Mouse (Mus musculus) ES-Bruce4 (cell line): Measurements from ENCODE around the gene Rptor. TPM values are rescaled to one million over a fixed set of nuclear protein-coding genes. Genes with fewer than 3 reads are reported as not detected.

Source experiments
- H3K27ac ChIP-seq: 2 replicates; pipeline ENCODE4 v1.5.1; 2012; ENCODE audit warnings: low read length, inconsistent platforms; ENCODE audit not compliant: insufficient read depth
- H3K27me3 ChIP-seq: 2 replicates; pipeline ENCODE4 v1.6.1; 2012; ENCODE audit warnings: mild to moderate bottlenecking, low read length, inconsistent platforms; ENCODE audit not compliant: control insufficient read depth, poor library complexity, insufficient read depth, severe bottlenecking
- H3K36me3 ChIP-seq: 2 replicates; pipeline ENCODE4 v1.6.1; 2012; ENCODE audit warnings: inconsistent platforms, mild to moderate bottlenecking, low read length, moderate library complexity; ENCODE audit not compliant: control insufficient read depth, poor library complexity, insufficient read depth, severe bottlenecking
- H3K4me1 ChIP-seq: one replicate; pipeline ENCODE4 v1.8.1; 2011; ENCODE audit warnings: low read length; ENCODE audit not compliant: control insufficient read depth, insufficient read depth
- H3K4me3 ChIP-seq: 2 replicates; pipeline ENCODE4 v1.5.1; 2011; ENCODE audit warnings: low read depth, mild to moderate bottlenecking, low read length
- H3K9ac ChIP-seq: 2 replicates; pipeline ENCODE4 v1.6.1; 2012; ENCODE audit warnings: low read depth, mild to moderate bottlenecking, inconsistent platforms; ENCODE audit not compliant: poor library complexity, severe bottlenecking
- H3K9me3 ChIP-seq: replicated peaks from 2 replicates; pipeline ENCODE4 v1.6.1; 2012; ENCODE audit warnings: mild to moderate bottlenecking, low read length, inconsistent platforms; ENCODE audit not compliant: control insufficient read depth, poor library complexity, insufficient read depth, severe bottlenecking
- CTCF ChIP-seq: IDR thresholded peaks from one replicate; pipeline ENCODE4 v1.8.1; 2011; ENCODE audit warnings: low read depth, low read length
- EP300 ChIP-seq: IDR thresholded peaks from 2 replicates; pipeline ENCODE4 v1.6.1; 2011; ENCODE audit warnings: low read depth, low read length; ENCODE audit not compliant: insufficient read depth
- POLR2A ChIP-seq: IDR thresholded peaks from one replicate; pipeline ENCODE4 v1.8.1; 2011; ENCODE audit warnings: low read length; ENCODE audit not compliant: insufficient read depth
- polyA plus RNA-seq: library from polyadenylated mRNA; stranded (reverse); fragments of >200 nt; gene quantifications from 2 replicates; pipeline ENCODE4 v1.2.4, GENCODE M21; 2011; ENCODE audit warnings: low read depth; ENCODE audit not compliant: missing spikeins, insufficient read depth, insufficient read length

Gene Rptor
- polyA plus RNA-seq, 1 experiment = 41.5 TPM

- H3K27me3 ChIP-seq = no peaks in the 10 kb centered on the region
- H3K27ac ChIP-seq = no peak overlapping the region
- peaks cover 5% of the 10 kb centered on the region for H3K4me1 ChIP-seq
- H3K9ac ChIP-seq = no peak overlapping the region
- no peaks in the 10 kb centered on the region for H3K36me3 ChIP-seq
- H3K4me3 ChIP-seq = no peak overlapping the region
- H3K9me3 ChIP-seq = no peaks in the 10 kb centered on the region; the same call in 1 of the 2 replicates
- TF ChIP-seq POLR2A (no peak), EP300 (no peak), CTCF (no peak)
Observed at GRCm38 (mm10) chr11:119928023-119928681, 325.4 kb downstream of the Rptor start.

DNA sequence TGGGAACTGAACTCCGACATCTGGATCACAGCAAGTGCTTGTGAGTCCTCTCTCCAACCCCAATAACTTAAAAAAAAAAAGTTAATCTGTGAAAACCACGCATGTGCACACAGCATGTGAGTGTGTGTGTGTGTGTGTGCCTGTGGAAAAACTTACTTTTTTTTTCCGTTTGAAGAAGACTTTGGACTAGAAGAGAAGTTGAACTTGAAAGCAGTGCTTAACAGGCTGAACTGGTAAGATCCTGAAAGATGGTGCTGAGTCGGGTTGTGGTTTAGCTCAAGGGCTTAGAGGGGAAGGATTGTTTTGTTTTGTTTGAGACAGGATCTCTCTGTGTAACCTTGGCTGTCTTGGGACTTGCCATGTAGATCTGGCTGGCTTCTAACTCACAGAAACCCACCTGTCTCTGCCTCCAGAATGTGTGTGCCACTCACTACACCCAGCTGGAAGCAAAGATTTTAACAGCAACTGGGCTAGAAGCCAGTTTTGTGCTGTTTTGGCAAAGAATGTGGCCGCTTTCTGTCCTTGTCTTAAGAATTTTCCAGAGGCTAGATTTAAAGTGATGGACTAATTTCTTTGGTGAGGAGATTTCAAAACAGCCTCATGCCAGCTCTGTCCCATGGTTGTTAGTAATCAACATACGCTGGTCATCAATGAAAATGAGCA lies 327.0 kb downstream of the Rptor start:
- Histone ChIP-seq H3K36me3 (no peaks in the 10 kb centered on the region), H3K9me3 (no peaks in the 10 kb centered on the region; the same call in 1 of the 2 replicates), H3K27me3 (no peaks in the 10 kb centered on the region), H3K27ac (no peak overlapping the region; the same call in 1 of the 2 replicates), H3K4me3 (no peak overlapping the region), H3K4me1 (peaks cover 5% of the 10 kb centered on the region), H3K9ac (no peak overlapping the region)
- TF ChIP-seq POLR2A (no peak), CTCF (no peak), EP300 (no peak)

DNA sequence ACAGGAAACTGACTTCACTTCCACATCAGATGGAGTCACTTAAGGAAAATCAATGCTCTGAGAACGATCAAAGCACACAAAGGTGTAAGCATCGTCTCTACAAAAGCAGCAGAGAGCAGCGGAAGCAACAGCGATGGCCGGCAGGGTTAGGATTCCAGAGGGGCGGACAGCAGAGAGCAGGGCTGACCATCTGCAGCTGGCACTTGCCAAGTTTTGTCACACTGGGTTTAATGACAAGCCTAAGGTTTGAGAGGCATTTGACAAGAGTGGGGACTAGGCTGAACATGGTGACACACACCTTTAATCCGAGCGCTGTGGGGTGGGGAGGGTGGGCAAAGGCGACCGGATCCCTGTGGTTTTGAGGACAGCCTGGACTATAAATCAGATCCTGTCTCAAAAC lies 329.1 kb downstream of the Rptor start:
- no peaks in the 10 kb centered on the region; the same call in 1 of the 2 replicates for H3K9me3 ChIP-seq
- TF ChIP-seq CTCF = no peak
- TF ChIP-seq POLR2A = no peak
- no peak for TF ChIP-seq EP300
- no peaks in the 10 kb centered on the region for H3K27me3 ChIP-seq
- H3K9ac ChIP-seq = no peak overlapping the region
- H3K4me3 ChIP-seq = no peak overlapping the region
- H3K4me1 ChIP-seq = peaks cover 8% of the 10 kb centered on the region
- H3K36me3 ChIP-seq = no peaks in the 10 kb centered on the region
- H3K27ac ChIP-seq = no peak overlapping the region

GRCm38 (mm10) chr11:119933142-119933541 lies 330.4 kb downstream of the Rptor start:
- Histone ChIP-seq H3K4me3 (no peak overlapping the region), H3K36me3 (no peaks in the 10 kb centered on the region), H3K4me1 (peaks cover 5% of the 10 kb centered on the region), H3K27me3 (no peaks in the 10 kb centered on the region), H3K9me3 (no peaks in the 10 kb centered on the region; the same call in 1 of the 2 replicates), H3K27ac (no peak overlapping the region), H3K9ac (no peak overlapping the region)
- TF ChIP-seq EP300 (no peak), CTCF (no peak), POLR2A (no peak)

DNA sequence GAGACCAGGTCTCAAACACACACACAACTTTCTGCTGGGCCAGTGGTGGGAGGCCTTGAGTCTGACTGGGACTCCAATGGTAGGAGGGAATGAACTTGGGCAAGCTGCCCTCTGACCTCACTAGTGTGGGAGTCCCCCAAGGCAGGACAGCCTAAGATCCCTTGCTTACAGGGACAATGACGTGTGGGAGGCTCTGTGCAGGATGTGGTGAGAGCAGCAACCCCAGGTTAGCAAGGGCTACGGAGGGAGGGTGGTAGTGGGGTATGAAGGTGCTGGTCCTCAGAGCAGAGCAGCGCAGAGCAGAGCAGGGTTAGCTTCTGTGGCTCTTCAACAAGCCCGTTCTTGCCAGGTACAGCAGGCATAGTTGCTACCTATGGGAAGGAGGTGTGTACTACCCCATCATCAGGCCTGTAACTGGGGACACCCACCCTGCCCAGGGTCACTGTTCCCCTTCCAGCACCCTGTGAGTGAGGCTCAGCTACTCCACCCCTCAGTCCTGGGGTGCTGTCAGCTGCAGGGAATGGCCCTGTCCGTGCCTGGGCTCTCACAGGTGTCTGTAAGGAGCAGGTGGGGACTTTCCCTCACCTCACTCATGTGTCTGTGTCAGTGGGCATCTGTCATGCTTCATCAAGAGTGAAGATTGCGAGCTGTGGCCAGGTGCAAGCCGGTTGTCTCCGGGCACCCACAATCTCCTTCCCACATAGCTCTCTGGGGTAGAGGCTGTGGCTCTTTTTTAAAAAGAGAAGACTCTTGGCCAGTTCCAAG lies 331.3 kb downstream of the Rptor start:
- Histone ChIP-seq H3K4me1 (peaks cover 5% of the 10 kb centered on the region), H3K9me3 (no peaks in the 10 kb centered on the region; the same call in 1 of the 2 replicates), H3K27ac (no peak overlapping the region), H3K27me3 (no peaks in the 10 kb centered on the region), H3K9ac (no peak overlapping the region), H3K4me3 (no peak overlapping the region), H3K36me3 (no peaks in the 10 kb centered on the region)
- TF ChIP-seq POLR2A = no peak
- TF ChIP-seq CTCF = no peak
- TF ChIP-seq EP300 = no peak

DNA sequence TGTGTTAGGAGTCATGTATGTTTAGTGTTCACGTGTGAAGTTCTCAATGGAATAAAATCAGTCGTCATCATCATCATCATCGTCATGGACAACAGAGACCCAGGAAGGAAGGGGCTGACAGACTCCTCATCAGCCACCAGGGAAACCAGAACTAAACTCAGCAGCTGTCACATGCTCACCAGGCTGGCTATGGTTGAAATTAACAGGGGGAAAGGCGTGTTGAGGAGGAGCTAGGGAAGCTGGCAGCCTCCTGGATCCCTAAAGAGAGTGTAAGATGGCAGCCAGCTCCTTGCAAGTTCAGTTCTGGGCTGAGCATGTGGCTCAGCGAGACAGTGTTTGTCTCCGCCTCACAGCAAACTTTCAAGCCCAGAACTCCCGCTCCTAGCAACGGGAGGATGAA lies 332.1 kb downstream of the Rptor start:
- Histone ChIP-seq H3K4me3 (no peak overlapping the region), H3K4me1 (peaks cover 12% of the 10 kb centered on the region), H3K27ac (no peak overlapping the region), H3K9ac (no peak overlapping the region), H3K9me3 (no peaks in the 10 kb centered on the region; the same call in 1 of the 2 replicates), H3K27me3 (no peaks in the 10 kb centered on the region), H3K36me3 (no peaks in the 10 kb centered on the region)
- TF ChIP-seq CTCF (no peak), POLR2A (no peak), EP300 (no peak)
